Mouse (Mus musculus) urinary bladder, postnatal 25 days (tissue): ENCODE results near the gene Lgalsl.
A peak's percentile ranks its signal among the peaks of the same experiment; 100 is the strongest.

Experiments
- DNase-seq: peaks from one replicate; pipeline ENCODE4 v3.0.0; 2022; ENCODE audit warnings: low spot score

Lgalsl gene

DNA sequence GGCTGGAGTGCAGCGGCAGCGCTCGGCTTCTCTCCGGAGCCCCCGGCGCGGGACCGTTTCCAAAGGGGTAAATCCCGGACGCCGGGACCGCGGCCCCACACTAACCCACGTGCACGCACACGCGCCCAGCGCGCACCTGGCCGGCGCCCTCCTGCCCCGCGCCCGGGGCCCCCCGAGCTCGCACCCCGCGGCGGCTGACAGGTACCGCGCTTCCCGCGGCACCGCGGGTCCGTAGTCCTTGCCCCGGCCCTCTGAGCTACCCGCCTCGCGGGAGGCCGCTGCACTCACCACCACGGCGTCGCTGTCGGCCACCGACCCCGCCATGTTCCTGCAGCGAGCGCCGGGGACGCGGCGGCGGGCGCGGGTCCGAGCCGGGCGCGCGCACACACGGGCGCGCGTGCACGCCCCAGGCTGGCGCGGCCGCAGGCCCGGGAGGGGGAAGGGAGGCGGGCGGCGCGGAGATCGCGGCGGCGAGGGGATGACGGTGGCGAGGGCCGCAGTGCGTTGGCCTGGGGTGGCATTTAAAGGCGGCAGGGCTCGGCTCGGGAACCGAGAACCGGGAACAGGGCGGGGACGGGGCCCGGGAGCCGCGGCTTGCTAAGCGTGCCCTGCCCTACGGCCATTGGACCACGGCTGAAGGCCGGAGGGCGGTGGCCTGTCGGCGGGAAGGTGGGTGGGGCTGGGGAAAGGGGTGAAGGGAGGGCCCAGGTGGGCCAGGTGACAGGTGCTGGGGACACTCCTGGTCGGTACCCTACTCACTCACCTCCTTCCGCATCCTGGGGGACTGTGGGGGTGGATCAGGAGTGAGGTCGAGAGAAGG is at the start of gene Lgalsl:
TSS of gene Lgalsl (minus strand) at position 371 of the 820 bp plus-strand sequence.
- peak; percentile 69 for DNase-seq

DNA sequence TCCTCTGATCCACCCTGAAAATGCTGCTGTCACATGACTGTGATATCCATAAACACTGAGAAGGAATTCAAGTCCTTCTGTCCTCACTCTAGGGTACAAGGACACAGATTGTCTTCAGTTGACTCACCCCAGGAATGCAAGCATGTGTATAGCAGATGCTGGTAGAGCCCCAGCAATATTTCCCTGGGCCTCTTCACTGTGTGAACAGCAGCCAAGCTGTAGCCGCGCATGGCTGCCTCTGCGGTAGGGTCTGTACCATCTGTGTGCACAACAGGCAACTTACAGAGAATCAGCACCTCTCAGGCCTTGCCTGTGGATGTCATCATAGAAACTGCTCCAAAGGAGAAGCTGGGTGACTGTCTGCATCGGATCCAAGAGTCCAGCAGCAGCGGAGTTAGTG is 47.8 kb upstream of the Lgalsl start:
- DNase-seq, result no peak

DNA sequence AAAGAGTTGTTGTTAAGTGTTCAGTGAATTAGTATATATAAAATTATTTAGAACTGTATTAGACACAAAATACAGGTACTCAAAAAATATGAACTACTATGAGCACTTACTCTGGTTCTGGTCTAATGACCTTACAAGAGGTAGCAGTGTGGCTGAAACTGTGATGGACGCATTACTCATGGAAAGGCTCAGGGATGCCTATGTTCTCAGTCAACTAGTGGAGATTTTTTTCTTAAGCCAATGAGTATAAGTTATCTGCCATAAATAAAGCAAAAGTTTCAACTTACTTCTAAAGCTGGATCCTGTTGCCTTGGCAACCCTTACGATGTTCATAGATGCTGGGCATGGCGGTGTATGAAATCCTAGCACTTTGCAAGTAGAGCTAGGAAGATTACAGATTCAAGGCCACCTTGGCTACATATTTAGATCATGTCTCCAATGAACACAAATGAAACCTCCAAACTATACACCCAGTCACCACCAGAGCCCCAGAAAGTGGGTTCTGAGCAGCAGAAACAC is 46.8 kb upstream of the Lgalsl start:
- no peak for DNase-seq

DNA sequence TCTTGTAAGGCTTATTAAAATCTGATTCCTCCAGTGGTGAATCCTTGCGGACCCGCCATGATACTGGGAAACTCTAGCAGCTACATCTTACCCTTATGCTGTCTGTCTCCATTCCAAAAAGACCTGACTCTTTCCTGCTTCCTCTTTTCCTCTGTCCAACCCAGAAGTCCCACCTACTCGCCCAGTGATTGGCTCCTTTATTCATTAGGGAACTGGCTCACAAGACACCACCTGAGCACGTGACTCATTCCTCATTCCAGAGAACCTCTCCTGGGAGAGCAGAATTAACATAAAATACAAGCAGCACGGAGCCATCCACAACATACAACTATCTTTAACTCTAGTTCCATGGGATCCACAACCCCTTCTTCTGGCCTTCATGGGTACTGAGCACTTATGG is 42.5 kb upstream of the Lgalsl start:
- DNase-seq, result no peak

DNA sequence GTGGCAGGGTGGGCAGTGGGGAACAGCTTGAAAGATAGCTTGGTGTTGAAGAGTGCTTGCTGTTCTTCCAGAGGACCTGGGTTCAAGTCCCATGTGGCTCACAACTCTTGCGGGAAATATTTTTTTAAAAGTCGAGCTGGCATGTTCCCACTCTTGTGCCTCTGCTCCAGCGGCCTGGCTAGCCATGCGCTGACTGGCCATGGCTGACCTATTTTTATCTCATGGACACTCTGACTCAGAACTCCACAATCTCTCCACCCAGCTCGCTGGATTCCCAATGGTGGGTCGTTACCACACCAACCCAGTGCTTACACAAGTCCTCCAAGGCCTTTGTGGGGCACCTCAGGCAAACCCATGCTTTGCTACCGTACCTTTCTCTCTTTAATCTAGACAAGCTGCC is 42.1 kb upstream of the Lgalsl start:
- DNase-seq, result no peak

DNA sequence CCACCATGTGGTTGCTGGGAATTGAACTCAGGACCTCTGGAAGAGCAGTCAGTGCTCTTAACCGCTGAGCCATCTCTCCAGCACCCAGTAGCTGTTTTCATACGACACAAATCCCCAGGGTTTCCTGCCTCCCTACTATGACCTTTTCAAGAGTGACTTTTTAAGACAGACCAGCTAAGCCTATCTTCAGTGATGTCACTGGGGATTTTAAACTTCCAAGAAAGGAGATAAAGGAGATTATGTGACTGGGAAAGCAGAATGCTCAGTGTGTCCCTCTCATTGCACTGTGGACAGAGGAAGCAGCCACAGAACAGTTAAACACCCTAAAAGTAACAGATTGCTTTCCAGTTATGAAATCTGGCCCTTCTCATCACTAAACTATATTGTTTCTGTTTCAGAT is 41.6 kb upstream of the Lgalsl start:
- no peak for DNase-seq

DNA sequence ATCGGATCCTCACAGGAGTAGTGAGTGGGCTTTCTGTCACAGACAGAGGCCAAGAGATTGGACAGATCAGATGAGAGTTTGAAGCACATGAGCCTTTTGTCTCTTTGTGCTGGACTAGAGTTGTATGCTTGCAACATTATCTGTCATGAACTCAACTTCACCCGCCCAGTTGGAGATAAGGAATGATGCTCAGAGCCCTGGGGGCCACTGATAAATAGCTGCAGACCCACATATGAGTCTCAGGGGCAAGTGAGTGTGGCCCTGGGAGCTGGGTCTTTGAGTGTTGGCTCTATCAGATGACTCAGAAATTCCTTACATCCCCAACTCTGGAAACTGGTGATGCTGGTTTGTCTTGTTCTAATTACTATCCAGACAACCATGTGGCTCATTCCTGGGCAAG is 39.1 kb upstream of the Lgalsl start:
- no peak for DNase-seq

DNA sequence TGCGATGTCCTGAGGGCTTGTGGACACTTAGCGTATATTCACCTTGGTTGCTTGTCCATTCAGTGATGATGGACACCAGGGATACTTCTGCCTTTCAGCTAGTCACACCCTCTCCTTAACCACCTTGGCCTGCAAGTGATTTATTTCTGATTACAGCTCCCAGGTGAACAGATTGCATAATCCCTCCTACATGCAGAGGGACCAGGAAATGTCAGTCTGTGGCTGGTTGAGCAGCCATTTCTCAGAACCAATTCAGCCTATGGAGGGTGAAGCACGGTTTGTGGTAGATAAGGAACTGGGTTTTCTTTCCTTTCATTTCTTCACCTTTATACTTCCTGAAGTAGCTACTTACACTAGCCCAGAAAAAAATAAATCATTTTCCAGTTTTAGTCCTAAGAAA is 34.6 kb upstream of the Lgalsl start:
- DNase-seq, result no peak

DNA sequence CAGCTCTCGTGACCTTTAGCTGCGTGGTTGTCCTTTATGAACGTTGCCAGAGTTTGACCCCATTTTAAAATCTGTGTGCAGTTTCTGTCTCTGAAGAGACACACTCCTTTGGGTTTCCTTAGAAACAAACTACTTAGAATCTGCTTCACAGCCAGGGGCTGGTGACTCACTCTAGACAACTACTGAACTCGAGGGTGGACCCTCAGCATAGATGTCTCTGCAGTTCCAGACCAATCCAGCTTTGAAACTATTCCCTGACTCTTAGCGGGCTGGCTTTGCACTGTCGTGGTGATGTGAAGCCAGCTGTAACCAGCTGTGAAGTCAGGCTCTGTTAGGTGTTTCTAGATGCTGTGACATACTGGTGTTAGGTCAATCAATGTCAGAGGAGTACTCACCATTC is 33.8 kb upstream of the Lgalsl start:
- DNase-seq, result no peak

DNA sequence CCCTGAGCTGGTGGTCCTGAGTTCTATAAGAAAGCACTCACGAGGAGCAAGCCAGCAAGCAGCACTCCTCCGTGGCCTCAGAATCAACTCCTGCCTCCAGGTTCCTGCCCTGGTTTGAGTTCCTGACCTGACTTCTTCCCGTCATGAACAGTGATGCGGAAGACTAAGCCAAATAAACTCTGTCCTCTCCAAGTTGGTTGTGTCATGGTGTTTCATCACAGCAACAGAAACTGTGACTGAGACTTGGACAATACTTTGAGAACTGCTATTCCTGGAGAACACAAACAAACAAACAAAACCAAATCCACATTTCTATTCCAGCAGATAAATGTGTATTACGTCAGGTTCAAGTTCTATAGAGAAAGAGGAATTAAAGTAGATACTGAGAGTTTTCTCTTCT is 31.2 kb upstream of the Lgalsl start:
- no peak for DNase-seq

DNA sequence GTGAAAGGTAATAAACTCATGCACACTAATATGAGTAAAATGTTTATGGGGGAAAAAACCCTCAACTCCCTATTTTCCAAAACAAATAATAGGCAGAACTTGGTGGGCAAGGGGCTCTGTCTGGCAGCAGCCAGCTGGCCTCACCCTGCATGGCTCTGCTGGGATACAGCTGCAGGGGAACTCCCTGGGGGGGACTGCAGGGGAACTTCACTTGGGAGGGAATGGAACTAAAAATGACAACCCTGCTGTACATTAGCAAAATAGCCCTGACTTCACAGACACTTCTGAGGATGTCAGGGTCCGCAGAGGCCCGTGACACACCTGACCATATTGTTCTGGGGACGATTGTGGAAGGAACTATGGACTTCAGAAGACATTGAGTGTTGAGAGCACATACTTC is 29.5 kb upstream of the Lgalsl start:
- DNase-seq, result no peak

DNA sequence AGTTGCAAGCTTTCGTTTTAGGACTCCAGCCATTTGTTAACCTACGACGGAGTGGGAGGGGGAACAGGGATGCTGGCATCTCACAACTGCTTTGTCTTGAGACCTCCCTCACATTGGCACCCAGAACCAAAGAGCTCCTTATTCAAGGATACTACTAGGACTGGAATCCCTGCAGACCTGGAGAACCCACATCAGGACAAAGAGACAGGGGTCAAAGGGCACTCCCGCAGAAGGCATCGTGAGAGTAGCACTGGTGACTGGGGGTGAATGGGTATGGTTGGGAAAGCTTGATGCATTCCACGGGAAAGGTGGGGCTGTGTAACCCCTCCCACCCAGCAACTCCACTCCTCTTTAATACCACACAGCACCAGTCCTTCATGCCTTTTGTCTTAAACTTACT is 29.0 kb upstream of the Lgalsl start:
- DNase-seq, result no peak

DNA sequence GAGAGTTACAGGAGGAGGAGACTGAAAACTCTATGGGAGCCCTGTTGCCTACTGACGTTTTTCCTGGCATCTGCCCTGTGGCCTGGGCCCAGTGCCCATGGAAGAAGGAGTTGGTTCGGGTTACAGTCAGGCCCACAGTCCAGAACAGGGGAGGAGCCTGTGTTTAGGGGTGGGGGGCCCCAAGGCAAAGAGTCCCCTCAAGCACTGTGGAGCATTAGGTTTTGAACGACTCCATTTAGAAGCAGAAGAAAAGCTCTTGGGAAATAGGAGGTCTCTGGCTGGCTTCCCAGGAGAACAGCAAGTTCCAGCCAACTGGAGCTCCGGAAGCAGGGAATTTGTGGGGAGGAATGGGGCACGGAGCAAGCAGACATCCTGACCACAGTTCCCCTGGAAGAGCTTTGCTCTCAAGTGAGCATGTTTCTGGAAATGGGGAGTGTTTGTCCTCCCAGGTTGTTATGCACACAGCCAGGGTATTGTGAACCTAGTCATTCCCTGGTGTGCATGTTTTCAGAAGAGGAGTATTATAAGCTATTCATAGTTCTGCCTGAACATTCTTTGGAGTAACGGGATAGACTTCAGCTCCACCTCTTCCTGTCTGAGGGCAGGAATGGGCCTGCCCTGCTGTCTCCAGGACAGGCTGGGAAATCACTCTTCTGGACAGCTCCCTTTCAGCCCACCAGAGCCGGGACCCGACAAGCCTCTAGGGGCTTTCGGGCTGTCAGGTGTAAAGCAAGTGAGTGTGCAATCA is 28.2 kb upstream of the Lgalsl start:
- DNase-seq, result peak; percentile 58

DNA sequence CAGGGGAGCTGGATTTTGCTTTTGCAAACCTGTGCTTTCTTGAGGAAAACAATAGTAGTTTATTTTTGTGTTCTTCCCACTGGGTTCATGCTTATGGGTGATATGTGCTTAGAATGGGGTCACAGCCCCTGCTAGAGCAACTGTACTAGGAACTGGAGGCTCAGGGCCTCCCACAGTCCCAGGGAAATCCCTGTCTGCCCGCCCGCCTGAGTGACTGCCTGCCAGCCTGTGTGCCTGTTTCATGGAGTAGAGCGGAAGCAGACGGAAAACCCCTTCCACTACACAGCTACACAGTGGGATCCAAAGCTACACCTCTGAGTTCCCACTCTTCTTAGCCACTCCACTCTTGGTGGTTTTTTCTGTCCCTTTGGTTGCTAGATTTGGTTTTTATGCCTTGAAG is 27.1 kb upstream of the Lgalsl start:
- DNase-seq, result no peak

DNA sequence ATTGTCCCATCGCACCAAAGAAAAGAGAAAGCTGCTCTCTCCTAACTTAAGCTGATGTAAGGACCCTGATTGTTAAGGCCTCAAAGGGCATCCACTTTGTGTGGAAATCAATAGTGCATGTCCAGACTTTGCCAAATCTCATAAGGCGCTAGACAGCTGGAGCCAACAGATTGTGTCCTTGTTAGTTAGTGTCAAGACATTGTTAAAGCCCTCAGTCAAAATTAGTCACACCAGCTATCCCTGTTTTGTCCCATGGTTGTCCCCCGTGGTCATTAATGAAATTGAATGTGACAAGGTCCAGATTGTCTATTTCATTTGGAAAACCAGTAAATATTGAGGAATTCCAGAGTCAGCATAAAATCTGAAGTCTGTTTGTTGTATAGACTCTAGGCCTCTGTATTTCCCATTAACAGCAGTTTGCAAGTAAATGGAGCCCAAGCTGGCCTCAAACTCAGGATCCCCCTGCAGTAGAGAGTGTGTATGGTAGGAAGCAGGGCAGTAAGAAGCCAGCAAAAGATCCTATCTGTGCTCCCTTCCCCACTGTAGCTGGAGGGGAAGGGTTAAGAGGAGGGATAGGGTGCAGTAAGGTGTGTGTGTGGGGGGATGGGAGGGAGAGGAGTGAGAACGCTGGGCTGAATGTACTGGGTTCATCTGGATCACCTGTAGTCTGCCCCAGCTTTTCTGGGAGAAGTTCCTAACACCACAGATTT is 23.3 kb upstream of the Lgalsl start:
- no peak for DNase-seq

DNA sequence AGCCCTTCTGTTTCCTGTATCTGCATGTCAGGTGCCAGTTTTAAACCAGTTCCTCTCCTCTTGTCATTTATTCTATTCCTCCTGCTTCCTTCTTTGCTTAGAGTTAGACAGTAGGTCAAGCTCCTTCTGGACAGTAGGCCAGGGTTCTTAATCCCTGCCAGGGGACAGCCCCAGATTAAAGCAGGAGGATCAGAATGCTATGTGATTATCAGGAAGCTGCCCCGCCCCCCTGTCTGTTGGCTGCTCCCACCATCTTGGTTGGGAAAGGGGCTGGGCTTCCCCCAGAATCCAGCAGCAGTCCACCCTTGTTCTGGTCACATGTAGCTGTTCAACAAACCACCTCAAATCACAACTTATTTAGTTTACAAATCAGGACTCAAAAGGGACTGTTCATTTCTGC is 19.3 kb upstream of the Lgalsl start:
- DNase-seq, result no peak

DNA sequence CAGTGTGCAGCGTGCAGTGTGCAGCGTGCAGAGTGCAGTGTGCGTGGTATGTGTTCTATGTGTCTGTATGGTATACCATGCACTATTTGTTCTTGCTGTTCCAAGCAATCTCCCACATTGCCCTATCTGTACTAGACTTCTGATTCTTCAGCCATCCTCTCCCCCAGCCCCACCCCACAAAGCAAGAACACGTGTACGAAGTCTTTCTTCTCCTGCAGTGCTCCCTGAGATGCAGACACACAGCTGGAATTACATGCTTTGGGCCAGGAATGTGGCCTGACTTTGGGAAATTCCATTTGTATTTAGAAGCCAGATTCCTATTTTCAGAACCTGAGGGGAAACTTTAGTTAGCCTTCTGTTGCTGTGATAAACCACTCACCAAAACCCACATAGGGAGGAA is 18.5 kb upstream of the Lgalsl start:
- DNase-seq, result no peak

DNA sequence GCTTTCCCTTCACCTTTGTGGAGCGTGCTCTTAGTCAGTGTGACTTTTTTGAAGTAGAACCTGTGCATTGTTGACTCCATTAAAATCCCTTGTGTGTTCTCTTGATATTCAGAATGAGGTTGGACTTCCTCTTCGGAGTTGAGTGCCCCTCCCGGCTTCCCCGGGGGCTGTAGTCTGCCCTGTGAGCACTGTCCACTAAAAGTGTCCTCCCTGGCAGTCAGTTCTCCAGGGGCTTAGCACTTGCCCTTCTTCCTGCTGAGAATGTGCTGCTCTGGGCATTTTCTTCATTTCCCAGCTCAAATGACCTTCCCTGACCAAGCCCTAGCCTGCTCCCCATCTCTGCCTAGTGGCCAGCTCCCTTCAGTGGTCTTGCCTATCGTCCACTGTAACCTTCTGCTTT is 6.5 kb upstream of the Lgalsl start:
- no peak for DNase-seq

DNA sequence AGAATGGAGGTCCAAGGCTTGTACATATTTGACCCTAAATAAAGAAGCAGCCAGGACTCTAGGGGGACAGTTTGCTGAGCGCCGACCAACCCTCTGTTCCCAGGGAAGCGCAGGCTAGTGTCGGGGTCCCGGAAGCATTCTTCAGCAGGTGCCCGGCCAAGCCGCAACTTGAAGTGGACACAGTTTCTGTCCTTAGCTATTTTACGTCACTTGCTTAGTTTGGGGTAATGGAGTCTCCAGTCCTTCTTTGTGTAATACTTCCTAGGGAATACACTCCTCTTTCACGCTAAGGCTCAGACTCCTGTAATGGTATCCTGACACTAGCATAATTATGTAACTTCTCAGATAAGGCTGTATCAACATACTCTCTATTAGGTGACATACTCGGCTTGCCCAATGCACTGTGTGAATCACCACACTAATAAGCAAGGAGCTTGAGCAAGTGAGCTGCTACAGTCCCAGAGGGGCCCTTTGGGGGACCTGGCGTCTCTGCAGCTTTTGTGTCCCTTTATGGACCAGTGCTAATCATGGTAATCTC is 813 bp upstream of the Lgalsl start:
- peak; percentile 14 for DNase-seq

DNA sequence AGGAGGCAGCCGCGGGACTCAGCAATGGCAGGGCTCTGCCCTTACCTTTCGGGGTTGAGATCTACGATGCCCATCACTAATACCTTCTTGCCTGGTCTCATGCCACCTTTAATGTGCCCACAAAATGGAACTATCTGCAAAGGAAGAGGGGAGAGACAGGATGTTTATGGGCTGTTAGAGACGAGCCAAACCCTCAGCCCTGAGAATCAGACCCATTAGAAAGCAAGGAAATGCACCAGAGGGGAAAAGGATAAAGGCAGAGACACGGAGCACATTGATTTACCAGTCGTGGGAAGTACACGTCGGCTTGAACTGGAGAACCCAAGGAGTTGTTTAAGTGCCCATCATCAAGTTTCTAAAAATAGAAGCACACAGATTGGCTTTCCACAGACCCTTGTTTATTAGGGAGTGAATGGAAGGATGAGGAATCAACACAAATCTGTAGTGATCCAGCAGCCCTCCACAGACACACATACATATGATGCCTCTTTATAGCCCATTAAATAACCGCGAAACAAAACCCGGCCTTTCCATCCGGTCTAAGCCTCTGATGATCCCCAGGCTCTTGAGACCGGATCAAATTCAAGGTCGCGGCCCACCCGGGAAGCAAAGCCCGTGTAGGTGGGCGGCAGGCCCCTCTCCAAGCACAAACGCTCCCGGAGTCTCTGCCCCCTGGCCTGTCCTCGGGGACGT is 717 bp downstream of the Lgalsl start:
- no peak for DNase-seq

DNA sequence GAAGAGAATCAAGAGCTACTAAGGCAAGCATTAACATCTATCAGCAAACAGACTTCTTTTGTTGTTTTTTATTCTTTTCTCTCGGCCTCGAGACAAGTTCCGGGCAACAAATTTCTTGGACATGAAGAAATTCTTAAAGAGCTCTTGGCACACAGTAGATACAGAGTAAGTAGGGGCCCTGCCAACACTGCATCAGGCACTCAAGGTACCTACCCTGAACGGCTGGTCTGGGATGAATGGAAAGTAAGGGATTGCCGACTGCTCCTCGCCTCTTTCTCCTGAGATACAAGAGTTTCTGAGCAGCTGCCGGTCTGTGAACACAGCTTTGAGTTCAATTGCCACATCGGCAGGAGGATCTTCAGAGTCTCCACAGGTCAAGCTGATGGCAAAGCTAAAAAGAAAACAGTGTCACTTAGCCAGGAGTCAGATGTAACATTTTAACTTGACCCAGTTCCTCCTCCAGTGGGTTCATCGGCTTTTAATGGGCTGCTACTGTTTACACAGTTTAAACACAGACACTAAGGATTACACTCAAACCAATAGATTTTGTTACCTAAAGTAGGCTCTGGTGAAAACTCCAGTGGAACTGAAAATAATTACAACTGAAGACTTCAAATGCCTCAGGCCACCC is 1.7 kb downstream of the Lgalsl start:
- no peak for DNase-seq
